Mouse (Mus musculus) stomach, embryonic 16.5 days (tissue): ENCODE results near the gene Lamb2. TPM values are rescaled to one million over a fixed set of nuclear protein-coding genes. Genes with fewer than 3 reads are reported as not detected.

Experiments used
- ATAC-seq: fragments of 200-750 bp; cut with Nextera tagmentation; 2 replicates; pipeline ENCODE4 v1.8.0; 2017; ENCODE audit warnings: moderate number of reproducible peaks, moderate TSS enrichment; ENCODE audit not compliant: insufficient read depth, low FRiP score
- H3K27ac ChIP-seq: fragments of 300-500 bp; sonication (generic); 2 replicates; pipeline ENCODE4 v1.5.1; 2014; ENCODE audit warnings: low read length
- H3K27me3 ChIP-seq: fragments of 300-500 bp; sonication (generic); 2 replicates; pipeline ENCODE4 v1.6.1; 2014; ENCODE audit warnings: low read length, control low read depth, mixed read lengths; ENCODE audit not compliant: control insufficient read depth, insufficient read depth
- H3K36me3 ChIP-seq: fragments of 300-500 bp; sonication (generic); 2 replicates; pipeline ENCODE4 v1.6.1; 2014; ENCODE audit warnings: low read length; ENCODE audit not compliant: control insufficient read depth, insufficient read depth
- H3K4me1 ChIP-seq: fragments of 300-500 bp; sonication (generic); 2 replicates; pipeline ENCODE4 v1.6.1; 2014; ENCODE audit warnings: low read length, control low read depth, mixed read lengths; ENCODE audit not compliant: control insufficient read depth, insufficient read depth
- H3K4me2 ChIP-seq: fragments of 300-500 bp; sonication (generic); 2 replicates; pipeline ENCODE4 v1.6.1; 2014; ENCODE audit warnings: low read depth, low read length, mixed read lengths
- H3K4me3 ChIP-seq: fragments of 300-500 bp; sonication (generic); replicated peaks from 2 replicates; pipeline ENCODE4 v1.5.1; 2014; ENCODE audit warnings: mild to moderate bottlenecking, low read length
- H3K9ac ChIP-seq: fragments of 300-500 bp; sonication (generic); 2 replicates; pipeline ENCODE4 v1.6.1; 2014; ENCODE audit warnings: low read length
- H3K9me3 ChIP-seq: fragments of 300-500 bp; sonication (generic); replicated peaks from 2 replicates; pipeline ENCODE4 v1.6.1; 2016; ENCODE audit warnings: low read length, control low read depth; ENCODE audit not compliant: control insufficient read depth
- WGBS: fragments of 180-500 bp; shearing (Covaris S2); extraction: QIAGEN DNeasy Blood & Tissue Kit; methylation state at CpG from one replicate; pipeline ENCODE4 v1.1.7; 2014; 5-methylcytosine and 5-hydroxymethylcytosine counted together
- polyA plus RNA-seq: library from polyadenylated mRNA; unstranded; fragments of >200 nt; fragmentation: Nextera tagmentation; extraction: Ambion mirVana; gene quantifications from 2 replicates; pipeline ENCODE4 v1.2.1, GENCODE M21; 2015

Gene Lamb2
- polyA plus RNA-seq, 1 experiment from 2014 or later, result 61.4 TPM

DNA sequence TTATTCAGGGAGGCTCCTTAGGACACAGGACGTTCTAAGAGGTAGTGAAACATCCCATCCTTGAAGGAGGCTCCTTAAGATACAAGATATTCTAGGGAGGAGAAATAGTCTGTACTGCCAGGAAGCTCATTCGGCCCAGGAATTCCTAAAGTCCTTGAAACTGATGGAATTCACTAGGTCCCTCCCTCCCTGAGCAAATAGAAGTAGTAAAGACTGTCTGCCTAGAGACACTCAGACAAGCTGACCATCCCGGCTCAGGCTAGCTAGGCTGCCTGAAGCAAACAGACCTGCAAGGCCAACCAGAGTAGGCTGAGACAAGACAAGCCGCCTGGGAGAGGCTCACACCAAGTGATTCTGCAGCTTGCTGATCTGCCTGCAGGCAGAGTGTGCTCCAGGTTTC lies 9.7 kb upstream of the Lamb2 start:
- Histone ChIP-seq H3K36me3 (no peaks in the 10 kb centered on the region; the same call in 1 of the 2 replicates), H3K9ac (no peak overlapping the region), H3K4me2 (no peak overlapping the region), H3K4me1 (no peaks in the 10 kb centered on the region), H3K27me3 (no peaks in the 10 kb centered on the region), H3K27ac (no peak overlapping the region), H3K4me3 (no peak overlapping the region), H3K9me3 (no peaks in the 10 kb centered on the region)
- WGBS, result 59% methylated on average over 4 of the region's 4 CpGs
- no peak for ATAC-seq

DNA sequence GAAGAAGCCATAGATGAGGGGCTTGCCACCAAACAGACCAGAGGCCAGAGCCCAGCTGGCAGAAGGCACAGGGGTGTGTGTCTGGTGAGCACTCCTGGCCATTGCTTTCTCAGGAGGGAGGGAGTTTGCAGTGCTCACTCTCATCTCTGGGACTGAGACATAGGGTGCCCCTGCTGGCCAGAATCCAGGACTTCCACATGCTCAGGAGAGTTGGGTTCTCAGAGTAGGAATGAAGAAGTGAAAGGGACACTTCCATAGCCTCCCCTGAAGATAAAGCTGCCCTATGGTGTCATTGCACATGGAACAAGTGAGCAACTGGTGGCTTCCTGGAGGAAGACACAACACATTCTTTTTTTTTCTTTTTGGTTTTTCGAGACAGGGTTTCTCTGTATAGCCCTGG lies 5.0 kb upstream of the Lamb2 start:
- Histone ChIP-seq H3K4me2 (no peak overlapping the region), H3K27me3 (no peaks in the 10 kb centered on the region), H3K9me3 (no peaks in the 10 kb centered on the region), H3K9ac (no peak overlapping the region), H3K4me1 (0 out of 2 replicates have a peak, but pooled peaks cover 6% of the 10 kb centered on the region), H3K27ac (no peak overlapping the region), H3K36me3 (no peaks in the 10 kb centered on the region), H3K4me3 (no peak overlapping the region)
- WGBS, result 78% methylated on average over 1 of the region's 1 CpGs
- no peak for ATAC-seq

DNA sequence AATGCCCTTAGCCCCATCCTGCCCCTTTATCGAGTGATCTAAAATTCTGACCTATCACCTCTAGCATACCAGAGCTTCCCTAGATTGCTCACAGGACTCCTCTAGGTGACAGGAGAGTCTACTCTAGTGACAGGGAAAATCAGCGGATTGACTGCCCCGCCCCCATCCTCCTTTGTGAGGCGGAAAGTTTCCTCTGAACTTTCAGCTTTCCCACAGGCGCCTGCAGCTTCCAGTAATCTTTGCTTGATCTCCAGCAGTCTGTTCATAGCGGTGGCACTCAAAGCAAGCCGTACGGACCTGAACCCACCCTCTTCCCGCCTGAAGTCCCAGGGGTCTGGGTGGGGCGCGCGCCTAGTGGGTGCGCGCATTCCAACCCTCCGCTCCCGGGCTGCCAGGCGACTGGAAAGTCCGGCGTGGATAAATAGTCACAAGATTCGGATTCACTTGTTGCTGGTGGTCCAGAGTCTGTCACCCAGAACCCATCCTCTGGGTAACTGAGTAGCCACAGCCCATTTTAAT lies 839 bp upstream of the Lamb2 start:
- Histone ChIP-seq H3K4me3 (peak overlapping the region; percentile 46), H3K4me1 (peaks cover 14% of the 10 kb centered on the region; the same call in 1 of the 2 replicates), H3K27me3 (no peaks in the 10 kb centered on the region), H3K27ac (peak overlapping the region; percentile 79), H3K4me2 (peak overlapping the region; percentile 49), H3K9ac (peak overlapping the region; percentile 87), H3K36me3 (0 out of 2 replicates have a peak, but pooled peaks cover 7% of the 10 kb centered on the region), H3K9me3 (no peaks in the 10 kb centered on the region)
- ATAC-seq, result peak; percentile 84
- WGBS, result 1% methylated on average over 20 of the region's 20 CpGs

DNA sequence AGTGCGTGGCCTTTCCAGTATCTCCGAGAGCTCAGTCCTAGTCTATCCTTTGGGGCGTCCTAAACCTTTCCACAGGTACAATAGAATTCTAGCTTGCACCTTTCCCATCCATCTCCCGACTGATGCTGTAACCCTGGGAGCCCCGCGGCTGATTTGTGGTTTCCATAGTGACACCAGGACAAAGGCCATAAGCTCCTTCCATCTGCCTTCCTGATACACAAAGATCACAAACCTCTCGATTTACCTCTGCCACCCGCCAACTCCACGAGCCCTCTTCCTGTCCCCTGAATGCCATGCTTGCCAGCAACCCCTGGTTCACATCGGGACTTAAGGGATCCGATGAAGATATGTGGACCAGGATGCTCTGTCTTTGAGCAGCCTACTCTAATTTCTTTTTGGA lies 295 bp upstream of the Lamb2 start:
- Histone ChIP-seq H3K9ac (peak overlapping the region; percentile 87), H3K4me2 (peak overlapping the region; percentile 68), H3K27me3 (no peaks in the 10 kb centered on the region), H3K4me1 (peaks cover 14% of the 10 kb centered on the region; the same call in 1 of the 2 replicates), H3K27ac (0 out of 2 replicates have a peak overlapping the region, but pooled peaks have one; percentile 3), H3K36me3 (peaks cover 11% of the 10 kb centered on the region; the same call in 1 of the 2 replicates), H3K9me3 (no peaks in the 10 kb centered on the region), H3K4me3 (peak overlapping the region; percentile 46; the same call in 1 of the 2 replicates)
- 32% methylated on average over 11 of the region's 11 CpGs for WGBS
- ATAC-seq, result no peak

DNA sequence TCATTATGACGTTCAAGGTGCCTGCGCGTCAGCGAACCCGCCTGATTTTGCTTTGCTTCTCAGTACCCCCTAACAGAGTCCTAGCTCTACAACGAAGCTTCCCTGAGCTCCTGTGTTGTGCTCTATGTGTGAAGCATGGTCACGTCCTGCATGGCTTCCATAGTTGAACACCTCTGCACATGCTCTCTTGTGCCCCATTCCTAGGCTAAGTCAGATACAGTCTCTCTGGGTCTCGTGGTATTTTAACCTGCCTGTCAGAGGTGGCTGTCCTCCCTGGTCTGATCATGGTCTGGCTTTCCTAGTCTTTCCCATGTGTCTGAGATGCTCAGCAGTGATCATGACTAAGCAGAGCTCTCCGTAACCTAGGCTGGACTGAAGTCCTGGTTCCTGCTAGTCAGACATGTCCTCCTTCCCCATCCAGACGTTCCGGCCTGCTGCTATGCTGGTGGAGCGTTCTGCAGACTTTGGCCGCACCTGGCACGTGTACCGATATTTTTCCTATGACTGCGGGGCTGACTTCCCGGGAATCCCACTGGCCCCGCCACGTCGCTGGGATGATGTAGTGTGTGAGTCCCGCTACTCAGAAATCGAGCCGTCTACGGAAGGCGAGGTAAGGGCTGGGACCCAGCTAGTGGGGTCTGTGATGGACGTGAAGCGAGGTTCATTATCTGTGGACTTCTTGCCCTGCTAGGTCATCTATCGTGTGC lies 1.4 kb downstream of the Lamb2 start:
- Histone ChIP-seq H3K4me3 (peak overlapping the region; percentile 68; the same call in 1 of the 2 replicates), H3K9ac (peak overlapping the region; percentile 87), H3K9me3 (no peaks in the 10 kb centered on the region), H3K4me1 (peaks cover 14% of the 10 kb centered on the region; the same call in 1 of the 2 replicates), H3K27me3 (no peaks in the 10 kb centered on the region), H3K27ac (no peak overlapping the region), H3K36me3 (peaks cover 24% of the 10 kb centered on the region; the same call in 1 of the 2 replicates), H3K4me2 (peak overlapping the region; percentile 68)
- ATAC-seq, result no peak
- WGBS, result 89% methylated on average over 28 of the region's 28 CpGs

DNA sequence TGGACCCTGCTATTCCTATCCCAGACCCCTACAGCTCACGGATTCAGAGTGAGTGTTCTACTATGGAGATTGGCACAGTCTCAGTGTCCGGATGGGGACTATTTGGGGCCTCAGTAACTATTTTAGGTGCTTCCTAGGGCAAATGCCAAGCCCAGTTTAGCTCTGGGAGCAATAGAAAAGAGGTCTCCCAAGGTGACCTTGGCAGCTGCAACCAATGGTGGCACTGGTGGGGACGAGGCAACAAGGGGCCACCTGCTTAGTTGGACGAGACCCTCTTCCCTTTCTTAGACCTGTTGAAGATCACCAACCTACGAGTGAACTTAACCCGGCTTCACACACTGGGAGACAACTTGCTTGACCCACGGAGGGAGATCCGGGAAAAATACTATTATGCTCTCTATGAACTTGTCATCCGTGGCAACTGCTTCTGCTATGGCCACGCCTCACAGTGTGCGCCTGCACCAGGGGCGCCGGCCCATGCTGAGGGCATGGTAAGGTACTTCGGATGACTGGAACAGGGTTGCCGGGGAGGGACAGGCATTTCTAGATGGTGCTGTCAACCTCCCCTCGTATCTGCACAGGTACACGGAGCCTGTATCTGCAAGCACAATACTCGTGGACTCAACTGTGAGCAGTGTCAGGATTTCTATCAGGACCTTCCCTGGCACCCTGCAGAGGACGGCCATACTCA lies 2.1 kb downstream of the Lamb2 start:
- peaks cover 29% of the 10 kb centered on the region; the same call in 1 of the 2 replicates for H3K36me3 ChIP-seq
- H3K4me1 ChIP-seq, result peaks cover 14% of the 10 kb centered on the region; the same call in 1 of the 2 replicates
- WGBS, result 89% methylated on average over 19 of the region's 19 CpGs
- peak overlapping the region; percentile 10; the same call in 1 of the 2 replicates for H3K9ac ChIP-seq
- H3K4me3 ChIP-seq, result no peak overlapping the region
- H3K27ac ChIP-seq, result no peak overlapping the region
- no peak overlapping the region for H3K4me2 ChIP-seq
- ATAC-seq, result no peak
- H3K27me3 ChIP-seq, result no peaks in the 10 kb centered on the region
- no peaks in the 10 kb centered on the region for H3K9me3 ChIP-seq

DNA sequence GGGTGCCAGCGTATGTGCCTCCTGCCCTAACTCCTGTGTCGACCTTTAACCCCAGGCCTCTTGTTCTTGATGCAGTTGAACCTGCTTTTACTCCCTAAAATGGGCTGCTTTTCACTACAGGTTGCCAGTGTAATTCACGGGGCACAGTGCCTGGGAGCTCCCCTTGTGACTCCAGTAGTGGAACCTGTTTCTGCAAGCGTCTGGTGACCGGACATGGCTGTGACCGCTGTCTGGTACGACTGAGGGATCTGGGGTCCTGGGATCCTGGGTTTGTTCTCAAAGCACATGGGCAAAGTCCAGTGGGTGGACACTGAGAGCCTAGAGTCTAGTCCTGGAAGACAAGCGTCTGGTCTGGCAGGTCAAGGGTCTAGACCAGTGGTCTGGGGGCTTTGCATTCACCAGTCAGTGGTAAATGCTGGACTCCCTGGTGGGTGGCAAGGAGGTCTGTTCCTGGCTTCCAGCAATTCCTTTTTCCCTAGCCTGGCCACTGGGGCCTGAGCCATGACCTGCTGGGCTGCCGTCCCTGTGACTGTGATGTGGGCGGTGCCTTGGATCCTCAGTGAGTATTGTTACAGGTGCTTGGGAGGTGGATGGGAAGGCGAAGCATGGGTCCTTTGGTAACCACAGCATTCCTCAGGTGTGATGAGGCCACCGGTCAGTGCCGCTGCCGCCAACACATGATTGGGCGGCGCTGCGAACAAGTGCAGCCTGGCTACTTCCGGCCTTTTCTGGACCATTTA lies 3.7 kb downstream of the Lamb2 start:
- peaks cover 14% of the 10 kb centered on the region; the same call in 1 of the 2 replicates for H3K4me1 ChIP-seq
- no peak overlapping the region for H3K4me2 ChIP-seq
- no peak overlapping the region for H3K9ac ChIP-seq
- no peak overlapping the region for H3K27ac ChIP-seq
- no peaks in the 10 kb centered on the region for H3K27me3 ChIP-seq
- no peaks in the 10 kb centered on the region for H3K9me3 ChIP-seq
- 95% methylated on average over 18 of the region's 18 CpGs for WGBS
- ATAC-seq, result no peak
- H3K36me3 ChIP-seq, result peaks cover 36% of the 10 kb centered on the region
- H3K4me3 ChIP-seq, result no peak overlapping the region

DNA sequence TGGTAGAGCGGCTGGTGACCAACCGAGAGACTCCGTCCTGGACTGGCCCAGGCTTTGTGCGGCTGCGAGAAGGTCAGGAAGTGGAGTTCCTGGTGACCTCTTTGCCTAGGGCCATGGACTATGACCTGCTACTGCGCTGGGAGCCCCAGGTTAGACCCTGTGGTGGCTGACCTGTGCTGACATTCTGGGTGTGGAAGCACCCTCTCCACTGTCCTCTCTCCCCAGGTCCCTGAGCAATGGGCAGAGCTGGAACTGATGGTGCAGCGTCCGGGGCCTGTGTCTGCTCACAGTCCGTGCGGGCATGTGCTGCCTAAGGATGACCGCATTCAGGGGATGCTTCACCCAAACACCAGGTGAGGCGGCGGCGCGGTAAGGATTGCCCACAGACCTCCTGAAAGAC lies 4.5 kb downstream of the Lamb2 start:
- Histone ChIP-seq H3K27ac (no peak overlapping the region), H3K4me3 (no peak overlapping the region), H3K4me1 (peaks cover 13% of the 10 kb centered on the region; the same call in 1 of the 2 replicates), H3K9me3 (no peaks in the 10 kb centered on the region), H3K36me3 (peaks cover 42% of the 10 kb centered on the region), H3K27me3 (no peaks in the 10 kb centered on the region), H3K9ac (no peak overlapping the region), H3K4me2 (no peak overlapping the region)
- ATAC-seq, result no peak
- WGBS, result 92% methylated on average over 15 of the region's 15 CpGs
